Mouse (Mus musculus) CD4-positive, CD25-positive, alpha-beta regulatory T cell, adult 4 months (primary cell): ENCODE results near the gene Il7r. TPM values are rescaled to one million over a fixed set of nuclear protein-coding genes. Genes with fewer than 3 reads are reported as not detected.

Experiments used
- ATAC-seq: one replicate; pipeline ENCODE4 v1.8.0; 2017
- polyA plus RNA-seq, 2 experiments: library from polyadenylated mRNA; unstranded; fragments of 100-300 nt; shearing (Covaris generic); gene quantifications; one replicate each; pipeline ENCODE4 v1.2.1; 2017

The Il7r gene
- polyA plus RNA-seq, 2 experiments from 2014 or later, result 218 to 281 TPM

- ATAC-seq, result peak; percentile 35
These were observed 58.8 kb downstream of the Il7r start for GRCm38 (mm10) chr15:9471053-9471685.

- no peak for ATAC-seq
These were observed 65.9 kb downstream of the Il7r start for GRCm38 (mm10) chr15:9464039-9464438.

GRCm38 (mm10) chr15:9463521-9464027, 66.4 kb downstream of the Il7r start:
- peak; percentile 69 for ATAC-seq

Other genes with a start within 250 kb of the Il7r start
- gene Ugt3a2, start 194.6 kb downstream of the Il7r start, polyA plus RNA-seq, result under 1 TPM in 1 of 2 experiments, not detected in 1; 0.31 TPM
- gene Capsl, start 94.1 kb downstream of the Il7r start, polyA plus RNA-seq, result 1 to 10 TPM; 5.9 to 6.3 TPM
- gene Spef2, start 218.7 kb upstream of the Il7r start, polyA plus RNA-seq, result 1 to 10 TPM; 1.5 to 2.2 TPM